Mouse (Mus musculus): Measurements from ENCODE around the gene Ube2h.

DNA sequence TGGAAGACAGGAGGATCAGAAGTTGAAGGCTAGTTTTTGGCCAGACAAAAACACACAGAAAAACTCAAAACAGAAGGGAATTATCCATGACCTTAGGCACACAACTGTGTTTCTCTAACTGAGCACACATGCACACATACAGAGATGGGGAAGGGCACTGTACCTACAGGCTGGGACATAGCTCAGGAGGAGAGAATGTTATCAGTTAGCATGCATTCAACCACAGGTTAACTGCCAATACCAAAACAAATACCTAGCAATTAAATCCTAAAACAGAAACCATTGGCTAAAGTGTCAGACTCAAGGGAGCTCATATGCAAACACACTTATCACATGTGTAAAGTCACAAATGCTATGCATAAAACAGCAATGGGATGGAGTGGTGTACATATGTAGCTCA lies 20.2 kb downstream of the Ube2h start:
- TF ChIP-seq POLR2A (IDR thresholded peaks at IDR 0.05; ENCODE audit: borderline replicate concordance, control insufficient read depth, low read depth, low read length) = no peak
- no peak for TF ChIP-seq CTCF (IDR thresholded peaks at IDR 0.05; ENCODE audit: control insufficient read depth, insufficient read depth, low read length)
